Mouse (Mus musculus): ENCODE data around the gene Pitpnm2.

DNA sequence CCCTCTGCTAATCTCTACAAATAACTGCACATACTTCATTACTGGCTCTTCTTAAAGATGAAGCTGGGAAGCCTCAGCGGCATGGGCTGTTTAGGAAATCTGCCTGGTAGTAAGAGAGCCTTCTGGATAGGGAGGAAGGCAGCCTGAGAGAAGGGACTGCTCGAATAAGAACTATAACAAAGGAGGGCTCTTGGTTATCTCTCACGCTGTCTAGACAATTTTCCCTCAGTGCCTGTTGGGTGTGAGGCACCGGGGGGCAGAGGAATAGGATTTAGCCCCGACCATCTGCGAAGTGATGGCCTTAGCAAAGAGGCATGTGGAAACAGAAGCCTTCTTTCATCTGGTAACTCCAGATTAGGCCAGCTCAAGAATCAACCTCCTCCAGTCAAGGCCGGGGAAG, 2.3 kb downstream of the Pitpnm2 start:
- no peak for TF ChIP-seq EP300 (IDR thresholded peaks at IDR 0.05; ENCODE audit: insufficient read depth, low read depth, low read length)
- TF ChIP-seq CTCF (IDR thresholded peaks at IDR 0.05): no peak
- no peak for TF ChIP-seq POLR2A (IDR thresholded peaks at IDR 0.05; ENCODE audit: insufficient read depth, low read depth, low read length)
